Mouse (Mus musculus) hindlimb bud, embryonic 11.5 days (tissue): ENCODE data around the gene Atf3.

Experiments
- DNase-seq: peaks from one replicate; pipeline ENCODE4 v3.0.0-alpha.2; 2012; ENCODE audit warnings: low read depth, low spot score; ENCODE audit errors: extremely low spot score

The Atf3 gene

GRCm38 (mm10) chr1:191217939-191218338, at the start of gene Atf3:
Gene Atf3, minus strand, starts transcription at chr1:191218039.
- no peak for DNase-seq

DNA sequence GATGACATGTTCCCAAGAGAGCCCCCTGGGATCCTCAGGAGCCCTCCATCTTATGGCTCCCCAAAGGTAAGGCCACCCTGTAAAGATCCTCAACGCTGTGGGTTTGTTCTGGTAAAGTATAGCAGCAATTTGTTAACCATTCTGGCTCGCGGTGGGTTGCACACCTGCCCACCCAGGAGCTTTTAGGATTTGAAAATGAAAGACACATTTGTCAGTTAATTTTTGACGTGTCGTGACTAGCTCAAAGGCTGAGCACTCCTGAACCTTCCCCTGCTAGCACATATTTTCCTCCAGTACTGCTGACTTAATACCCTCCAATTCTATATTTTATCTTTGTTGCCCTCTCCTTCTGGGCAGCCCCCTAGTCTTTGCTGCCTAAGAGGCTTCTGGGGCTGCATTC, 49.3 kb upstream of the Atf3 start:
- no peak for DNase-seq

GRCm38 (mm10) chr1:191263471-191263870, 45.6 kb upstream of the Atf3 start:
- DNase-seq, result no peak

DNA sequence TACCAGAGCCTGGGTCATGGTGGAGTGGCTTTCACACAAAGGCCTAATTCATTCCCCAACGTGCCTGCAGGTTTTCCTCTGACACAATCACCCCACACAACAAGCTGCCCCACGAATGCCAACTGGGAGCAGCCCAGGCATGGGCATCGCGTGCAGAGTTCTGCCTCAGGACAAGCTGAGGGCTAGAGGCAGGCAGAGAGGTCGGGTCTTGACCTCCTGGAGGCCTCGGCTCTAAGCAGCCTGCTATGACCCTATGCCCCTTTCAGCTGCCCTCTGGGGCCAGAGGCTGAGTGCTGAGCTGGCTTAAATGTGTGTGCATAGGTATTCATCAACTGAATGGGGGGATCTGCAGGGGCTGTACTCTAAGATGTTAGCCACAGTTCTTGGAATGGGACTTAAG, 44.0 kb upstream of the Atf3 start:
- no peak for DNase-seq

- DNase-seq, result no peak
These were observed 41.8 kb upstream of the Atf3 start for GRCm38 (mm10) chr1:191259661-191260060.

GRCm38 (mm10) chr1:191259121-191259520, 41.3 kb upstream of the Atf3 start:
- no peak for DNase-seq

DNA sequence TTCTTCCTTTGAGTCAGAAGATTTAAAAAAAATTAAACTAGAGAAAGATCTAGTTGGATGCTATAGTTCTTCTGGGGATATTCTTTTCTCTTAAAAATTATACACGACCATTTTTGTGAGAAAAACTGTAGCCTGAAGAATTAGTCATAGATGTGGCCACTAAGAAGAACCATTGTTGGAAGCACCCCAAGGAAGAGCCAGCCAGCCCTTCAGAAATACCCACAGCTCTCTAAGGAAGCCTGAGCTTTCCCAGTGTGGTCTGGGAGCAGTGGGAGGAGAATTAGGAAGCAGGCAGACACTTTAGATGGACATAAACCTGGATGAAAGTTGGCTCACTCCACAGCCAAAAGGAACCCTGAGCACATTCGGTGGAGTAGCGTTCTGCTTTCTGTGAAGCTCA, 40.7 kb upstream of the Atf3 start:
- no peak for DNase-seq

DNA sequence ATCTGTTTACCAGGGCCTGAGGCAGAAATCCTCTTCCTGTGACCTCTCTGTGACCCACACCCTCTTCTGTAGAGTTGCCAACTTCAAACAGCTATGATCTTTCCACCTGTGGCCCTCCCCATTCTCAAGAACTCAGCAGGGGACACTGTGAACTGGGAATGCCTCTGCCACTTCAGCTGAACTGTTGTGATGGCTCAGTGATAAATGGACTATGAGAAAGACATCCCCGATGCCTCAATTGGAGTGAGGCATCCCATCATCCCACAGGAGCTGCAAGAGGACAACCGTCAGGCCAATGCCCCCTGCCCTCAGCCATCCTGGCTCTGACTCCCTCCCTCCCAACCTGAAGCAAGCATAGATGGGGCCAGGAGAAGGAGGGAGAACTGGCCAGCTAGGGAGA, 40.1 kb upstream of the Atf3 start:
- DNase-seq, result no peak

DNA sequence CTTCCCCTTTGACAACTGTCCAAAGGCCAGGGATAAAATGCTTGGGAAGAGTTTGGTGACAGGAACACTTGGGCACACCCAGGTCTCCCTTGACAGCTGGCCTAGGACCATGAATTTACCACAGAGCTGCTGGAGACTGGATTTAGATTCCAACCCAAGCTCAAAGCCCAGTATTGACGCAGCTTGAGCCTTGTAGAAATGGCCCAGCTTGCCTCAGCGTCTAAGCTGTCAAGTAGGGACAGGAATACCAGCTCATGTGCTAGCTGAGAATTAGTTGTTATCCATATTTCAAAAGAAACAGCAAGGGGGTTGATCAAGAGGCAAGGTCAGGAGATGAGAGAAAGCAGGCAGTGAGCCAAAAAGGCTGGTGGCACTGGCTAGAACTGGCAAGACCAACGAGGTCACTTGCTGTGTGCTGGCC, 39.5 kb upstream of the Atf3 start:
- no peak for DNase-seq

DNA sequence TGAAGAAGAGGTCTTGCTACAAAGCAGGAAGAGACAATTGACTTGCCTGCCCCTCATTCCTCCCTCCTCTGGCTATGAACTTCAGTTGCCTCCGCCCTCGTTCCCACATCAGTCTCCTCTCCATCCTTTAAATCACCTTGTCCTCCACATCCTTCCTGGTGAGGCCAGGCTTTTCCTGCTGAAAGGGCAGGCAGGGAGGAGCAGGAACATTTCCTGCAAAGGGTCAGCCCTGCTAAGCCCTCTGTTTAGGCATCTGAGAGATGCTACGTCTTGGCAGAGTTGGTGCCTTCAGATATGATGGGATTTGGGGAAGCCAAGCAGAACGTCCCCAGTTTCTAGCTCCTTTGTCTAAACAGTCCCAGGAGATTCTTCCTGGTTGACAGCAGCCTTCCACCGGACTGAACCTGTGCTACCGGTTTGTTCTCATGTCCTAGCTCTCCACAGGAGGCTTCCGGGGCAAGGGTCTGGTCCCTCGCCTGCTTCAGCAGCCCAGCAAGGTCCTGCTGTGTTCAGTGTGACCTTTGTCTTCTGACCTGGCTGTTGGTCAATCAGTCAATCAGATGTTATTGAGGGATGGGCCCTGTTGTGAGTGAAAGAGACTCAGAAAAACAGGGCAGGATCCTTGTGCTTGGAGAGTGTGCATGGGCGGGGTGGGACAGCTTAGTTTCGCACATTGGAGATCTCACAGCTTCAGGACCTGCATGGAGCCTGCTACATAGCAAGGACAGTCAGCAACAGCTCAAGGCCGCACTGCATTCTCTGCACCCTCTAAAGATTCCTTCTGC, 38.9 kb upstream of the Atf3 start:
- DNase-seq, result no peak

DNA sequence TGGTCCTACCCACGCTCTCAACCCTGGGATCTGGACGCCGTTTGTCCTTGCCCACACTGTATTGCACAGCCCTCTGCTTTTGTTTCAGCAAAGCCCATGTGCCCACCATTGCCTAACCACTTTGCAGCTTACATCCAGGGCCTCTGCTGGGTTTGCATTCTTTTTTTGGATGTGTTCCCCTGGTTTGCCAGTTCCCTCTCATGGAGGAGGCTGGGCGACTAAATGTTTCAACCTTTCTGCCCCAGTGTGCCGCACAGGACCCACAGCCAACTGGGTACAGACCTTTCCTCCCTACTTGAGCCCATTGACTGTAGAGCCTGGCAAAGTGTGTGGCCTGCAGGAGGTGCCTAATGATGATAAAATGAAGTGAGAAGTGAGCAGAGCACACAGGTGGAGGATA, 38.3 kb upstream of the Atf3 start:
- DNase-seq, result no peak

DNA sequence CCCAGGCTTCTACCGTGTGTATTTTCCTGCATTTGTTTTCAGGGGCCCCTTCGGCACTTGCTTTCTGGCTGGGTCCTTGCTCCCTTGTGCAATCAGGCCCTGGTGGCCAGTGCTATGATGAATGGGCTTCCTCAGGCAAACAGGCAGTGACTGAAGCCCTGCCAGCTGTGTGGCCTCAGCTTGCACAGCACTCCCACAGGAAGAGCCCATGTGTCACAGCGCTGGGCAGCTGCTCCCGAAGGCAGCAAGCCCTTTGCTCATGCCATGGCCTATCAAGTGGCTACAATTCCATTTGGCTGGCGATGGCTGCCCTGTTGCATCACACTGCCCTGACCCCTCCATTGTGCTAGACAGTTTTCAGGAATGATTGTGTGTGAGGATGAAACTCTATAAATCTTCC, 36.6 kb upstream of the Atf3 start:
- no peak for DNase-seq

DNA sequence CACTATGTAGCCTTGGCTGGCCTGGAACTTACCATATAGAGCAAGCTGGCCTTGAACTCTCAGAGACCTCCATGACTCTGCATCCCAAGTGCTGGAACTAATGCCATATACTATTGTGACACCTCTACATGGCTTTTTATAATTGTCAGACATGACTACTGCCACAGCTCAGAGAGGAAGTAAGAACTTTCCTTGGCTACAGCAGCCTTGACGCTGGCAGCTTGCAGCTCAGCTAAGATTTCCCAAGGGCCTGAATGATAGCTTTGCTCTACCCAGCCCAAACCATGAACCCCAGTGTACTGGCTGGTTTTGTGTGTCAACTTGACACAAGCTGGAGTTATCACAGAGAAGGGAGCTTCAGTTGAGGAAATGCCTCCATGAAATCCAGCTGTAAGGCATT, 35.8 kb upstream of the Atf3 start:
- DNase-seq, result no peak

DNA sequence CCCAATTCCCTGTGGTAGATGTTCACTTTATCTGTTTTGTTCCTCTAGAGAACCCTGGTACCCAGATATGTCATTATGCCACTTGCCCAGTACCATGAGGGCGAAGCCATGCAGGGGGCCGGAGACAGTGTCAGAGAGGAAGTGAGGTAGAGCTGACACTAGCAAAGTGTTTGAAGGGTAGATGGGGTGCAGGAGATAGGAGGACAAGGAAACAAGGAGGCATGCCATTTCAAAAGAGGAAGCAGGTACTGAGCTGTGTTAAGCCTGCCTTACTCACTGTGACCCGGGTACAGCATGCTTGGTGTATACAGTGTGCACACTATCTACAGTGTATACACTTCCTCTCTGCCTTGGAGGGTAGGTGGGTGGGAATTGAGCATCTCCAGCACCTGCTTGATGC, 32.1 kb upstream of the Atf3 start:
- no peak for DNase-seq

- no peak for DNase-seq
These were observed 30.6 kb upstream of the Atf3 start for GRCm38 (mm10) chr1:191248423-191248822.

GRCm38 (mm10) chr1:191247561-191247960, 29.7 kb upstream of the Atf3 start:
- no peak for DNase-seq

DNA sequence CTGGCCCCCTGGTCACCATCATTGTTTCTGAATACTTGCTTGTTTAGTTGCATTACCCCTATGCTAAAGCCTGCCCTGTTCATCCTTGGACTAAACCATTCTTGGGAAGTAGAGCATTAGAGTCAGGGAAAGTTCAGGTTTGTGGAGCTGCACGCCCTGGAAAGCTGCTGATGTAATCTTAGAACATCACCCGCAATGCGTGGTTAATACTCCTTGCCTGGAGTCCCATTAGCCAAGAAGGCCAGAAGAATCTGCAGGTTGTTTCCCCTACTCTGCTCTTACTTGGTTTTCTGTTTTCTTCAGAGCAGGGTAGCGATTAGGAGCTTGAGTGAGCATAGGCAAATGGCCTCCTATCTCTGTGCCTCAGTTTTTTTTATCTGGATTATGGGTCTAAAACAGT, 26.0 kb upstream of the Atf3 start:
- no peak for DNase-seq

GRCm38 (mm10) chr1:191242065-191242698, 24.3 kb upstream of the Atf3 start:
- no peak for DNase-seq

DNA sequence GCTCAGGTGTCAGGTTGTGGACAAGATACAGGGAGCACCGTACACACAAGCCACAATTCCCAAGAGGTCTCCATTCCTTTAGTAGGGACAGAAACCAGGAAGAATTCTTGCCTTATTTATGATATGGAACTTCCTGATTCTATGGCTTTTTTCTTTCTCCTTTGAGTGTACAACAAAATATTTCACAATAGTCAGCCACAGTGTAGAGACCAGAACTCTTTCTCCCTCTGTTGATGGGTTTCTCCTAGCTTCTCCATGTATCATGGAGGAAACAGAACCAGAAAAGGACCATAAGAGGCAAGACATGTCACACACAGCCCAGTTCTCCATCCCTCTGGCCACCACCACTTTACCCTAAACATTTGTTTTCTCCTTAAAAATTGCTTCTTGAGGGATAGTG, 23.7 kb upstream of the Atf3 start:
- DNase-seq, result no peak

GRCm38 (mm10) chr1:191239602-191240001, 21.8 kb upstream of the Atf3 start:
- DNase-seq, result no peak

DNA sequence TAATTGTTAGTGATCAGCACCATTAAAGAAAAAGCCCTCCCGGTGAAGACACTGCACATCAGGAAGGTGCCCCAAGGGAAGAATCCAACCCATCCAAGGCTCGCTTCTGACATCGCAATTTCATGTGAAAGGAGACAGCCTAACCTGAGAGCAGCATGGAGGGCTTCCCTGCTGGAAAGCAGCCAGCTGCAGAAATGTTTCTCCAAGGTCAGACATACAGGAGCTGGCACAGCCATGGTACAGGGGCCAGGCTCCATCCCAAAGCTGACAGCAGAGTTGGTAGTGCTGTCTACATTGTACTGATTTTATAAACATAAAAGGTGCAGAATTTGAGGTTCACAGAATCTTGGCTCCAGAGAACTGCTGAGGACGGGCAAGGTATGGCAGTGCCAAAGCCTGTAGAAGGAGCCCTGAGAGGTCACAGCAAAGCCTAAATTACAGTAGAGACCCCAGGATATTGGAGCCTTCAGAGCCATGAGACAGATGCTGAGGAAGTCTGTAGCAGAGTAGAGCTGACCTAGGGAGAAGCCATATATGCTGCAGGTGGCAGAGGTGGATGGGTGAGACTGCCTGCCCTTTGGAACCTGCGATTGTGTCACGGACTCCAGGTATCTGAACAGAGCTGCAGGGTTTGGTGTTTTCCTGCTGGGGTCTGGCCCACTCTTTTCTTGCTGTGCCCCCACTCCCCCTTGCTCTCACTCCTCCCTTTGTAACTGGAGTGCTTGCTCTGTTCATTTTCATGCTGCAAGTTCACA, 18.1 kb upstream of the Atf3 start:
- no peak for DNase-seq

DNA sequence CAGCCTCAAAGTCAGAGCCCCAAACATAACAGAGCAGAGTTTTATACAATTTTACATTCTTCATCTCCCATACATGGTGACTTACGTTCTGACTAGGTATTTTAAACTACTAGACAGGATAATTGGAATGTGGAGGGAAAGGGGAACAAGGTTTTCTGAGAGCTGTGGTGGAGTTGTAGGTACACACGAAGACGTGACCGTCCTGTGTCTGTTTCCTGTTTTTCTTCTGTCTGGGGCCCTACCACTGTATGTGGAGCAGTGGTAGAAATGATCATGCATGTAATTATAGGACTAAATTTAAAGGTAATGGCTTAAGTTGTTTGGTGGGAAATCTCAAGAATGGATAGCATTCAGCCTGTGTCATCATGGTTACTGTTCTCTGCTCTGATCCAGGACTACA, 17.0 kb upstream of the Atf3 start:
- DNase-seq, result no peak
